Mouse (Mus musculus) neural tube, embryonic 14.5 days (tissue): ENCODE results near the gene Rapgefl1. TPM values are rescaled to one million over a fixed set of nuclear protein-coding genes. Genes with fewer than 3 reads are reported as not detected.

Experiments used
- ATAC-seq: fragments of 200-750 bp; cut with Nextera tagmentation; 2 replicates; pipeline ENCODE4 v1.8.0; 2017; ENCODE audit warnings: low read depth, mild to moderate bottlenecking, moderate TSS enrichment, moderate library complexity
- H3K27ac ChIP-seq: fragments of 300-500 bp; sonication (generic); 2 replicates; pipeline ENCODE4 v1.5.1; 2014; ENCODE audit warnings: low read depth, mild to moderate bottlenecking, control low read depth, low read length, moderate library complexity, mixed read lengths
- H3K27me3 ChIP-seq: fragments of 300-500 bp; sonication (generic); 2 replicates; pipeline ENCODE4 v1.6.1; 2014; ENCODE audit warnings: low read length; ENCODE audit not compliant: control insufficient read depth, insufficient read depth
- H3K36me3 ChIP-seq: fragments of 300-500 bp; sonication (generic); 2 replicates; pipeline ENCODE4 v1.6.1; 2014; ENCODE audit warnings: low read length, mixed read lengths; ENCODE audit not compliant: control insufficient read depth, insufficient read depth
- H3K4me1 ChIP-seq: fragments of 300-500 bp; sonication (generic); 2 replicates; pipeline ENCODE4 v1.6.1; 2014; ENCODE audit warnings: low read length; ENCODE audit not compliant: control insufficient read depth, insufficient read depth
- H3K4me2 ChIP-seq: fragments of 300-500 bp; sonication (generic); 2 replicates; pipeline ENCODE4 v1.6.1; 2014; ENCODE audit warnings: mild to moderate bottlenecking, low read depth, low read length, control low read depth
- H3K4me3 ChIP-seq: fragments of 300-500 bp; sonication (generic); 2 replicates; pipeline ENCODE4 v1.5.1; 2014; ENCODE audit warnings: low read depth, low read length, control low read depth, mixed read lengths
- H3K9ac ChIP-seq: fragments of 300-500 bp; sonication (generic); replicated peaks from 2 replicates; pipeline ENCODE4 v1.6.1; 2014; ENCODE audit warnings: low read depth, mild to moderate bottlenecking, control low read depth, low read length, mixed read lengths
- H3K9me3 ChIP-seq: fragments of 300-500 bp; sonication (generic); 2 replicates; pipeline ENCODE4 v1.6.1; 2016; ENCODE audit warnings: low read length; ENCODE audit not compliant: control insufficient read depth
- WGBS: fragments of 180-500 bp; shearing (Covaris S2); extraction: QIAGEN DNeasy Blood & Tissue Kit; methylation state at CpG from one replicate; pipeline ENCODE4 v1.1.7; 2014; 5-methylcytosine and 5-hydroxymethylcytosine counted together
- polyA plus RNA-seq: library from polyadenylated mRNA; unstranded; fragments of >200 nt; fragmentation: Nextera tagmentation; extraction: Ambion mirVana; gene quantifications from 2 replicates; pipeline ENCODE4 v1.2.1, GENCODE M21; 2014

Rapgefl1 gene
- polyA plus RNA-seq, 1 experiment from 2014 or later = 18.6 TPM

DNA sequence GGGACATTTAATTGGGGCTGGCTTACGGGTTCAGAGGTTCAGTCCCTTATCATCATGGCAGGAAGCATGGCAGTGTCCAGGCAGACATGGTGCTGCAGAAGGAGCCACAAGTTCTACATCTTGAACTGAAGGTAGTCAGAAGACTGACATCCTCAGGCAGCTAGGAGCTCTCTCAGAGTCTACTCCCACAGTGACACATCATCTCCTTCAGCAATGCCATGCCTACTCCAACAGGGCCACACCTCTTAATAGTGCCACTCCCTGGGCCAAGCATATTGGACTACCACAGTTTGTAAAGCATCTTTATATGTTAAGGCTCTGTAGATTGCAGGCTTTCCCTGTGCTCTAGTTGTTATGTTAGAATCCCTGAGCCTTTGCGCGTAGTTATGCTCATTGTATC lies 51.1 kb downstream of the Rapgefl1 start:
- ATAC-seq = no peak
- Histone ChIP-seq H3K27ac (no peak overlapping the region), H3K4me2 (no peak overlapping the region), H3K4me1 (no peaks in the 10 kb centered on the region), H3K9ac (no peak overlapping the region), H3K27me3 (no peaks in the 10 kb centered on the region), H3K9me3 (no peaks in the 10 kb centered on the region), H3K4me3 (no peak overlapping the region), H3K36me3 (peaks cover 44% of the 10 kb centered on the region)
- 95% methylated on average over 3 of the region's 3 CpGs for WGBS

DNA sequence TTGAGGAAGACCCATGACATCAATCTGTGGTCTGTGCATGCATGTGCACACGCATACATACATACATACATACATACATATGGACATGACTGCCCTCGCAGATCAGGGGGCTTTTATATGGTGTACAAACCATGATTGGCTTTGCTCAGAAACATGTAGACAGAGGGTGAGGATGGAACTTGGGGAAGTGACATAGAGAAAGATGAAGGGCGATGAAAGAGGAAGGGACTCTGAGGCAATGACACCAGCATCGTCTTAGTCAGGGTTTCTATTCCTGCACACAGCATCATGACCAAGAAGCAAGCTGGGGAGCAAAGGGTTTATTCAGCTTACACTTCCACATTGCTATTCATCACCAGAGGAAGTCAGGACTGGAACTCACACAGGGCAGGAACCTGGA lies 52.5 kb downstream of the Rapgefl1 start:
- no peak for ATAC-seq
- H3K4me1 ChIP-seq = no peaks in the 10 kb centered on the region
- WGBS = over 99% methylated on average over 4 of the region's 4 CpGs
- H3K36me3 ChIP-seq = peaks cover 51% of the 10 kb centered on the region
- no peak overlapping the region for H3K4me2 ChIP-seq
- no peak overlapping the region for H3K9ac ChIP-seq
- no peak overlapping the region for H3K4me3 ChIP-seq
- H3K27ac ChIP-seq = no peak overlapping the region
- no peaks in the 10 kb centered on the region for H3K27me3 ChIP-seq
- no peaks in the 10 kb centered on the region for H3K9me3 ChIP-seq

- Histone ChIP-seq H3K27ac (no peak overlapping the region), H3K9ac (no peak overlapping the region), H3K4me2 (no peak overlapping the region), H3K4me1 (no peaks in the 10 kb centered on the region), H3K27me3 (no peaks in the 10 kb centered on the region), H3K4me3 (no peak overlapping the region), H3K36me3 (peaks cover 49% of the 10 kb centered on the region), H3K9me3 (no peaks in the 10 kb centered on the region)
- WGBS = 95% methylated on average over 5 of the region's 5 CpGs
- ATAC-seq = no peak
Measured at GRCm38 (mm10) chr11:98889977-98890376, 53.4 kb downstream of the Rapgefl1 start.

DNA sequence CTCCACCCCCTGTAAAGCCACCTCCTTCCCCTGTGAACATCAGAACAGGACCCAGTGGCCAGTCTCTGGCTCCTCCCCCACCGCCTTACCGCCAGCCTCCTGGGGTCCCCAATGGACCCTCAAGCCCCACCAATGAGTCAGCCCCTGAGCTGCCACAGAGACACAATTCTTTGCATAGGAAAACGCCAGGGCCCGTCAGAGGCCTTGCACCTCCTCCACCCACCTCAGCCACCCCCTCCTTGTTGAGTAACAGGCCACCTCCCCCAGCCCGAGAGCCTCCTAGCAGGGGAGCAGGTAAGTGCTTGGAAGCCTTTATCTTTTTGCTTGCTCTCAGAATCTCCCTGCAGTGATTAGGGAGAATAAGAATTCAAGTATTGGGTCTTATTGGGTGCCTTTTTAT lies 55.8 kb downstream of the Rapgefl1 start:
- Histone ChIP-seq H3K36me3 (peaks cover 34% of the 10 kb centered on the region; the same call in 1 of the 2 replicates), H3K4me3 (no peak overlapping the region), H3K27ac (no peak overlapping the region), H3K4me2 (no peak overlapping the region), H3K4me1 (no peaks in the 10 kb centered on the region), H3K27me3 (no peaks in the 10 kb centered on the region), H3K9me3 (no peaks in the 10 kb centered on the region), H3K9ac (no peak overlapping the region)
- WGBS = 52% methylated on average over 5 of the region's 5 CpGs
- no peak for ATAC-seq

GRCm38 (mm10) chr11:98900529-98901125 lies 64.0 kb downstream of the Rapgefl1 start:
- Histone ChIP-seq H3K9ac (no peak overlapping the region), H3K4me3 (no peak overlapping the region), H3K4me2 (no peak overlapping the region), H3K27ac (no peak overlapping the region), H3K27me3 (no peaks in the 10 kb centered on the region), H3K9me3 (no peaks in the 10 kb centered on the region), H3K36me3 (peaks cover 27% of the 10 kb centered on the region), H3K4me1 (0 out of 2 replicates have a peak, but pooled peaks cover 2% of the 10 kb centered on the region)
- ATAC-seq = no peak
- 93% methylated on average over 12 of the region's 12 CpGs for WGBS

- no peak for ATAC-seq
- no peak overlapping the region for H3K27ac ChIP-seq
- H3K9me3 ChIP-seq = no peaks in the 10 kb centered on the region
- no peaks in the 10 kb centered on the region for H3K27me3 ChIP-seq
- H3K4me1 ChIP-seq = peaks cover 2% of the 10 kb centered on the region; the same call in 1 of the 2 replicates
- no peak overlapping the region for H3K4me3 ChIP-seq
- 8% methylated on average over 10 of the region's 10 CpGs for WGBS
- no peak overlapping the region for H3K9ac ChIP-seq
- no peak overlapping the region for H3K4me2 ChIP-seq
- peaks cover 23% of the 10 kb centered on the region for H3K36me3 ChIP-seq
Measured at GRCm38 (mm10) chr11:98902621-98903245, 66.1 kb downstream of the Rapgefl1 start.

Other genes starting within 250 kb of the Rapgefl1 start
- 14.5 and 16.2 TPM in 2 replicates for gene Ormdl3, start 249.4 kb upstream of the Rapgefl1 start, polyA plus RNA-seq
- gene Lrrc3c, start 238.5 kb upstream of the Rapgefl1 start, polyA plus RNA-seq = not detected in 2 replicates
- 0.37 and 0.76 TPM in 2 replicates for gene Gm12355, start 211.1 kb upstream of the Rapgefl1 start, polyA plus RNA-seq
- not detected in 2 replicates for gene Gsdma3, start 210.4 kb upstream of the Rapgefl1 start, polyA plus RNA-seq
- not detected in 2 replicates for gene Gsdma2, start 190.0 kb upstream of the Rapgefl1 start, polyA plus RNA-seq
- not detected in 2 replicates for gene Gsdma, start 172.4 kb upstream of the Rapgefl1 start, polyA plus RNA-seq
- gene Psmd3, start 154.2 kb upstream of the Rapgefl1 start, polyA plus RNA-seq = 117 and 124 TPM in 2 replicates
- not detected in 2 replicates for gene Csf3, start 135.5 kb upstream of the Rapgefl1 start, polyA plus RNA-seq
- 52.3 and 59.4 TPM in 2 replicates for gene Med24, start 107.3 kb upstream of the Rapgefl1 start, polyA plus RNA-seq
- 148 and 186 TPM in 2 replicates for gene Thra, start 96.1 kb upstream of the Rapgefl1 start, polyA plus RNA-seq
- gene Nr1d1, start 61.5 kb upstream of the Rapgefl1 start, polyA plus RNA-seq = 3.8 and 3.9 TPM in 2 replicates
- 24.2 and 26.9 TPM in 2 replicates for gene Msl1, start 41.3 kb upstream of the Rapgefl1 start, polyA plus RNA-seq
- 47.9 and 54.1 TPM in 2 replicates for gene Casc3, start 31.9 kb upstream of the Rapgefl1 start, polyA plus RNA-seq
- gene Wipf2, start 26.9 kb downstream of the Rapgefl1 start, polyA plus RNA-seq = 5.2 and 5.7 TPM in 2 replicates
- gene Cdc6, start 71.0 kb downstream of the Rapgefl1 start, polyA plus RNA-seq = 2.1 and 2.8 TPM in 2 replicates
- gene Rara, start 91.0 kb downstream of the Rapgefl1 start, polyA plus RNA-seq = 22.1 and 22.3 TPM in 2 replicates
- gene Gjd3, start 146.2 kb downstream of the Rapgefl1 start, polyA plus RNA-seq = 0.89 and 2.2 TPM in 2 replicates
- 18.3 and 24.8 TPM in 2 replicates for gene Top2a, start 187.4 kb downstream of the Rapgefl1 start, polyA plus RNA-seq
- gene Igfbp4, start 204.5 kb downstream of the Rapgefl1 start, polyA plus RNA-seq = 53.7 and 132 TPM in 2 replicates